Mouse (Mus musculus): ENCODE data around the gene Hoxc6. TPM values are rescaled to one million over a fixed set of nuclear protein-coding genes. Genes with fewer than 3 reads are reported as not detected.

Hoxc6 gene
- polyA plus RNA-seq, 1 experiment from 2014 or later = not detected

- Histone ChIP-seq H3K27me3 (ENCODE audit: control insufficient read depth, insufficient read depth, low read depth, low read length) (peaks cover 86% of the 10 kb centered on the region), H3K36me3 (ENCODE audit: control insufficient read depth, insufficient read depth, low read length) (no peaks in the 10 kb centered on the region), H3K4me2 (ENCODE audit: low read length) (no peak overlapping the region), H3K9ac (ENCODE audit: low read depth, low read length) (no peak overlapping the region), H3K4me3 (ENCODE audit: low read depth, low read length) (no peak overlapping the region), H3K4me1 (ENCODE audit: control insufficient read depth, insufficient read depth, low read length) (no peaks in the 10 kb centered on the region), H3K9me3 (replicated peaks; ENCODE audit: control insufficient read depth, low read length, poor library complexity, severe bottlenecking) (no peaks in the 10 kb centered on the region), H3K27ac (ENCODE audit: low read length) (no peak overlapping the region)
- ATAC-seq = no peak
- WGBS = 10% methylated on average over 9 of the region's 9 CpGs
Observed at GRCm38 (mm10) chr15:103028916-103029512, 31.0 kb downstream of the Hoxc6 start.

GRCm38 (mm10) chr15:103030142-103030541, 32.1 kb downstream of the Hoxc6 start:
- Histone ChIP-seq H3K4me2 (ENCODE audit: low read length) (no peak overlapping the region), H3K9ac (ENCODE audit: low read depth, low read length) (no peak overlapping the region), H3K27me3 (ENCODE audit: control insufficient read depth, insufficient read depth, low read depth, low read length) (peaks cover 85% of the 10 kb centered on the region), H3K4me1 (ENCODE audit: control insufficient read depth, insufficient read depth, low read length) (no peaks in the 10 kb centered on the region), H3K4me3 (ENCODE audit: low read depth, low read length) (no peak overlapping the region), H3K9me3 (replicated peaks; ENCODE audit: control insufficient read depth, low read length, poor library complexity, severe bottlenecking) (no peaks in the 10 kb centered on the region), H3K27ac (ENCODE audit: low read length) (no peak overlapping the region), H3K36me3 (ENCODE audit: control insufficient read depth, insufficient read depth, low read length) (no peaks in the 10 kb centered on the region)
- no peak for ATAC-seq
- 2% methylated on average over 8 of the region's 8 CpGs for WGBS

- H3K9me3 ChIP-seq (replicated peaks; ENCODE audit: control insufficient read depth, low read length, poor library complexity, severe bottlenecking) = no peaks in the 10 kb centered on the region
- H3K4me1 ChIP-seq (ENCODE audit: control insufficient read depth, insufficient read depth, low read length) = no peaks in the 10 kb centered on the region
- peaks cover 85% of the 10 kb centered on the region for H3K27me3 ChIP-seq (ENCODE audit: control insufficient read depth, insufficient read depth, low read depth, low read length)
- WGBS = 0% methylated on average over 2 of the region's 3 CpGs
- no peak overlapping the region for H3K4me3 ChIP-seq (ENCODE audit: low read depth, low read length)
- no peak overlapping the region for H3K27ac ChIP-seq (ENCODE audit: low read length)
- H3K9ac ChIP-seq (ENCODE audit: low read depth, low read length) = no peak overlapping the region
- no peak overlapping the region for H3K4me2 ChIP-seq (ENCODE audit: low read length)
- no peaks in the 10 kb centered on the region for H3K36me3 ChIP-seq (ENCODE audit: control insufficient read depth, insufficient read depth, low read length)
- no peak for ATAC-seq
Observed at GRCm38 (mm10) chr15:103032167-103032566, 34.1 kb downstream of the Hoxc6 start.

- ATAC-seq = no peak
- no peaks in the 10 kb centered on the region for H3K4me1 ChIP-seq (ENCODE audit: control insufficient read depth, insufficient read depth, low read length)
- no peak overlapping the region for H3K9ac ChIP-seq (ENCODE audit: low read depth, low read length)
- no peaks in the 10 kb centered on the region for H3K9me3 ChIP-seq (replicated peaks; ENCODE audit: control insufficient read depth, low read length, poor library complexity, severe bottlenecking)
- no peak overlapping the region for H3K4me3 ChIP-seq (ENCODE audit: low read depth, low read length)
- WGBS = under 1% methylated on average over 26 of the region's 26 CpGs
- no peak overlapping the region for H3K4me2 ChIP-seq (ENCODE audit: low read length)
- H3K27me3 ChIP-seq (ENCODE audit: control insufficient read depth, insufficient read depth, low read depth, low read length) = peaks cover 87% of the 10 kb centered on the region
- H3K36me3 ChIP-seq (ENCODE audit: control insufficient read depth, insufficient read depth, low read length) = no peaks in the 10 kb centered on the region
- H3K27ac ChIP-seq (ENCODE audit: low read length) = no peak overlapping the region
Observed at GRCm38 (mm10) chr15:103032646-103033575, 34.9 kb downstream of the Hoxc6 start.

- Histone ChIP-seq H3K9me3 (replicated peaks; ENCODE audit: control insufficient read depth, low read length, poor library complexity, severe bottlenecking) (no peaks in the 10 kb centered on the region), H3K9ac (ENCODE audit: low read depth, low read length) (no peak overlapping the region), H3K36me3 (ENCODE audit: control insufficient read depth, insufficient read depth, low read length) (no peaks in the 10 kb centered on the region), H3K27ac (ENCODE audit: low read length) (no peak overlapping the region), H3K4me3 (ENCODE audit: low read depth, low read length) (no peak overlapping the region), H3K27me3 (ENCODE audit: control insufficient read depth, insufficient read depth, low read depth, low read length) (peaks cover 87% of the 10 kb centered on the region), H3K4me1 (ENCODE audit: control insufficient read depth, insufficient read depth, low read length) (no peaks in the 10 kb centered on the region), H3K4me2 (ENCODE audit: low read length) (no peak overlapping the region)
- WGBS = under 1% methylated on average over 24 of the region's 24 CpGs
- no peak for ATAC-seq
Observed at GRCm38 (mm10) chr15:103034043-103034806, 36.2 kb downstream of the Hoxc6 start.

- H3K4me1 ChIP-seq (ENCODE audit: control insufficient read depth, insufficient read depth, low read length) = no peaks in the 10 kb centered on the region
- H3K27me3 ChIP-seq (ENCODE audit: control insufficient read depth, insufficient read depth, low read depth, low read length) = peaks cover 91% of the 10 kb centered on the region
- no peaks in the 10 kb centered on the region for H3K36me3 ChIP-seq (ENCODE audit: control insufficient read depth, insufficient read depth, low read length)
- 1% methylated on average over 33 of the region's 34 CpGs for WGBS
- H3K27ac ChIP-seq (ENCODE audit: low read length) = no peak overlapping the region
- H3K4me2 ChIP-seq (ENCODE audit: low read length) = no peak overlapping the region
- ATAC-seq = no peak
- no peak overlapping the region for H3K4me3 ChIP-seq (ENCODE audit: low read depth, low read length)
- no peak overlapping the region for H3K9ac ChIP-seq (ENCODE audit: low read depth, low read length)
- H3K9me3 ChIP-seq (replicated peaks; ENCODE audit: control insufficient read depth, low read length, poor library complexity, severe bottlenecking) = no peaks in the 10 kb centered on the region
Observed at GRCm38 (mm10) chr15:103034807-103035547, 36.9 kb downstream of the Hoxc6 start.

GRCm38 (mm10) chr15:103035548-103035881, 37.5 kb downstream of the Hoxc6 start:
- WGBS = 0% methylated on average over 14 of the region's 14 CpGs
- Histone ChIP-seq H3K9me3 (replicated peaks; ENCODE audit: control insufficient read depth, low read length, poor library complexity, severe bottlenecking) (no peaks in the 10 kb centered on the region), H3K4me2 (ENCODE audit: low read length) (no peak overlapping the region), H3K4me3 (ENCODE audit: low read depth, low read length) (no peak overlapping the region), H3K27me3 (ENCODE audit: control insufficient read depth, insufficient read depth, low read depth, low read length) (peaks cover 92% of the 10 kb centered on the region), H3K27ac (ENCODE audit: low read length) (no peak overlapping the region), H3K9ac (ENCODE audit: low read depth, low read length) (no peak overlapping the region), H3K4me1 (ENCODE audit: control insufficient read depth, insufficient read depth, low read length) (no peaks in the 10 kb centered on the region), H3K36me3 (ENCODE audit: control insufficient read depth, insufficient read depth, low read length) (no peaks in the 10 kb centered on the region)
- no peak for ATAC-seq

GRCm38 (mm10) chr15:103037579-103037978, 39.5 kb downstream of the Hoxc6 start:
- no peaks in the 10 kb centered on the region for H3K9me3 ChIP-seq (replicated peaks; ENCODE audit: control insufficient read depth, low read length, poor library complexity, severe bottlenecking)
- no peak for ATAC-seq
- peaks cover 95% of the 10 kb centered on the region for H3K27me3 ChIP-seq (ENCODE audit: control insufficient read depth, insufficient read depth, low read depth, low read length)
- WGBS = 20% methylated on average over 1 of the region's 1 CpGs
- H3K4me3 ChIP-seq (ENCODE audit: low read depth, low read length) = no peak overlapping the region
- H3K4me2 ChIP-seq (ENCODE audit: low read length) = no peak overlapping the region
- H3K36me3 ChIP-seq (ENCODE audit: control insufficient read depth, insufficient read depth, low read length) = no peaks in the 10 kb centered on the region
- no peaks in the 10 kb centered on the region for H3K4me1 ChIP-seq (ENCODE audit: control insufficient read depth, insufficient read depth, low read length)
- H3K27ac ChIP-seq (ENCODE audit: low read length) = no peak overlapping the region
- no peak overlapping the region for H3K9ac ChIP-seq (ENCODE audit: low read depth, low read length)

Data from midbrain, embryonic 16.5 days (tissue).